Mouse (Mus musculus) naive thymus-derived CD4-positive, alpha-beta T cell, adult 2 months (primary cell): Measurements from ENCODE around the gene Nt5m.
A peak's percentile ranks its signal among the peaks of the same experiment; 100 is the strongest.

Experiments used
- DNase-seq: peaks from one replicate; pipeline ENCODE4 v3.0.0-alpha.2; 2011; ENCODE audit warnings: low read depth

Gene Nt5m

DNA sequence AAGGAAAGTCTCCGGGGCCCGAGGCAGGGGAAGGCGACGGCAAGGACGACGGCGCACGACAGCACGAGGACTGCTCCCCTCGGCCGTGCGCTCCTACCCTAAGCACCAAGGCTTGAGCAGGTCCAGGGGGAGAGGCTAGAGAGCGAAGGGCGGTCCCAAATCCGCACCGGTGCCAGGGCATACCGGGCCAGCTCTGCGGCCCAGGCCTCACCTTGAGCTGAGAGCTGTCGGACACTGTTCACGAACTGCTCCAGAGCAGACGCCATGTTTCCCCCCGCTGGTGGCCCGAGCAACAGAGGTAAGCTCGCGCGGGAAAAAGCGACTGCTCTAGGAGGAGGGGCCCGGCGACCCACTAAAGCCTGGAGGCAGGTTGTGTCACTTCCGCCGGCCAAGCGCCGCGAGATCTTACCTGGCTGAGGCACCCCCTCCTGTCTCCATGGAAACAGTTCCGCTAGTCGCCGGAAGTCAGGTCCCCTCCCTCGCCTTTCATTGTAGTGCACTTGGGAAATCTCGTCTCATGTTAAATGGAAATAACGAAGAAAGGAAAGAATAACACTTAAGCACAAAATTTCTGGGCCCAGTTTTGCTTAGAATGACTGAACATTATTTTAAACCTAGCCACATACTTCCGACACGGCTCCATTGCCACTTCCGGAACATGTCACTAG lies 346 bp downstream of the Nt5m start, which contains the start of gene Cops3:
TSS of gene Cops3 (minus strand) at position 380 of the 668 bp plus-strand sequence.
- DNase-seq: peak; percentile 98

DNA sequence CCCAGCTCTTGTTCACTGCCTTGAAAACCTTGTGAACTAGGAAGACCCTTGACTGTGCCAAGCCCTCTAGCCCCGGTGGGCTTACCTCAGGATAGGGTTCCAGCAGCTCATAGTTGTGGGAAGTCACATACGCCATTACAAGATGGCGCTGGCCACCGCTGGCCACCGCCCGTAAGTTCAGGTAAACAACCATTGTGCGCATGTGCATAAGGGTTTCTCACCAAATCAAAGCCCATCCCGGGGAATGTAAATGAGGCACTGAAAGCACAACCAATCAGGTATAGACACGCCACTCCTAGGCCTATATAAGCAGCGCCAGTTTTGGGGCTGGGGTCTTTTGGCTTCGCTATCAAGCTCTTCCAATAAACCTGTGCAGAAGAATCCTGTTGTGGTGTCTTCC lies 7.1 kb downstream of the Nt5m start:
- DNase-seq: no peak

DNA sequence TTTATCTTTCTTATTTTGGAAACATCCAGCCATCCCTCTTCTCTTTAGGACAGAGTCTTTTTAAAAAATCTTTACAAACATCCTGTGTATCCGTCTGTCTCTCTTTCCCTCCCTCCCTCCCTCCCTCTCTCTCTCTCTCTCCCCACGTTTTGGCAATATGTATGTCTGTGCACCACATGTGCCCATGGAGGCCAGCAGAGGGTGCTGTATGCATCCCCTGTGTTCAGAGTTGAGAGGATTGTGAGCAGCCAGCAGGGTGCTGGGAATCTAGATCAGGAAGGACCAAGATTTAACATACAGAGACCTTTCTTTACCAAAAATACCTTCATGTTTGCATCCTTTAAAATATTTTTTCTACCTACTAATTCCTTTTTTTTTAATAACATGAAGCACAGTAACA lies 7.9 kb downstream of the Nt5m start:
- DNase-seq: peak; percentile 80

- DNase-seq: peak; percentile 60
Measured at GRCm38 (mm10) chr11:59847891-59848884, 8.9 kb downstream of the Nt5m start.

GRCm38 (mm10) chr11:59852865-59853264 lies 13.6 kb downstream of the Nt5m start:
- DNase-seq: no peak

DNA sequence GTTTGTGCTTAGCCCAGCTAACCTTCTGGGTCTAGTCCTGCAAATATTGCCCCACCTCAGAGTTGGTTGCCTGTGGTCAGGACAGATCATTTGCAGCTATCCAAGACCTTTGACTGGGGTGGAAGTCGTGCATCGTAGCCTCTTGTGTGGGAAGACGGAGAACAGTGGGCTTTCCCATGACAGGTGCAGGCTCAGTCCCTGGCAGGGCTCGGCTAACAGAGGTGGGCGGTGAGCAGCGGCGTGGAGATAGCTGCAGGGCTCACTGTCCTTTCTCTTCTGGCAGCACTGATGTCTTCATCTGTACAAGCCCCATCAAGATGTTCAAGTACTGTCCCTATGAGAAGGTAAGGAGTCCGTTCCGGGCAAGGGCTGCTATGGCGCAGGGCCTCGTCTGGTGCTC lies 21.2 kb downstream of the Nt5m start:
- DNase-seq: no peak

GRCm38 (mm10) chr11:59864316-59864715 lies 25.1 kb downstream of the Nt5m start:
- no peak for DNase-seq

DNA sequence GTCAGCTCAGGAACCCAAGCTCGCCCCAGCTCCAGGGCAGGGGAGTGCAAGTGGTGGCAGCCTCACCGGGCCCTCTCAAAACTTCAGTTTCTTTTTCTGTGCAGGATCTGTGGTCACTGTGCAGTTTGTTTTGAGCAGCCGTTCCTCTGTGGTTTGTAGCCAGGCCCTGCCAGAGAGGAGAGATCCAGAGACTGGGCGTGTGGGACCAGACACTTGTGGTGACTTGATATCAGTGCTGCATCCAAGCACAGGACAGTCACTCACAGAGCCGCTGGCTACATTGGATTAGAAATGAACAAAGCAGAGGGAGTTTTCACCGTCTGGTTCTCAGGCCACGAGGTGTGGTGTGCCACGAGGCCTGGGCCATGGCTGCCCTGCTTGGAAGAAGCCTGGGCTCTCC lies 32.9 kb downstream of the Nt5m start:
- no peak for DNase-seq

DNA sequence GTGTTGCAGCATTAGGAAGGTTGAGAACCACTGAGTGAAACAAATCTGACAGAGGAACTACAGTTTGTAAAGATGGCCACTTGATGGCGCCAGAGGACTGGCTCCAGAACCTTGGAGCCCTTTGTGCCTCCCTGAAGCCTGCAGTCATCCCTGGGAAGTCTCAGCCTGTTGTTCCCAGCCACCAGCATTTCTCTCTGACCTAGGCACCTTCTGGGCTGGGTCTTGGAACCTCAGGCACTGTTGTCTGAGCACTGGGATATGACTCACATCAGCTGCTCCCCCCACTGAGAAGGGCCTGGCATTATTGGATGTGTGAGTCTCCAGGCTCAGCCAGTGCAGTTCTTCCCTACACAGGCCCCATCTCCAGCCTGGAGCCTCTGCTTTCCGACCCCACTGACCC lies 40.8 kb downstream of the Nt5m start:
- peak; percentile 76 for DNase-seq

GRCm38 (mm10) chr11:59885217-59885986 lies 46.2 kb downstream of the Nt5m start:
- DNase-seq: peak; percentile 33

- DNase-seq: no peak
Measured at GRCm38 (mm10) chr11:59886952-59887351, 47.7 kb downstream of the Nt5m start.

GRCm38 (mm10) chr11:59888151-59888550 lies 48.9 kb downstream of the Nt5m start:
- DNase-seq: no peak

DNA sequence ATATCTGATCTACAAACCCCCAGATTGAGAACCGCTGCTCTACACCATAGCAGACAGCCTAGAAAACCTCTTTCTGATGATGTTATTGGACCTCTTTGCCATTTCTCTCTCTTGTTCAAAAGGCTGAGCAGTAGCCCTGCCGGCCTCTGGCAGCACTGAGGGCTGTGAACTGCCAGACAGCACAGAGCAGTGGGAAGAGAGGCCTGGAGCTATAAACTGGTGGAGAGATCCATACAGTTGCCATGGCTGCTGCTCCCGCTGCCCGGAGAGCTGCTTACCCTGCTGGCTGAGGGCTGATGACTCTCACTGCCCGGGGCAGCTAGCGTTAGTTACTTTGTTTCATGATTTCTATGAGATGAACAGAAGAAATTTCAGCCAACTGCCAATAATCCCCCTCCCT lies 52.6 kb downstream of the Nt5m start:
- no peak for DNase-seq

DNA sequence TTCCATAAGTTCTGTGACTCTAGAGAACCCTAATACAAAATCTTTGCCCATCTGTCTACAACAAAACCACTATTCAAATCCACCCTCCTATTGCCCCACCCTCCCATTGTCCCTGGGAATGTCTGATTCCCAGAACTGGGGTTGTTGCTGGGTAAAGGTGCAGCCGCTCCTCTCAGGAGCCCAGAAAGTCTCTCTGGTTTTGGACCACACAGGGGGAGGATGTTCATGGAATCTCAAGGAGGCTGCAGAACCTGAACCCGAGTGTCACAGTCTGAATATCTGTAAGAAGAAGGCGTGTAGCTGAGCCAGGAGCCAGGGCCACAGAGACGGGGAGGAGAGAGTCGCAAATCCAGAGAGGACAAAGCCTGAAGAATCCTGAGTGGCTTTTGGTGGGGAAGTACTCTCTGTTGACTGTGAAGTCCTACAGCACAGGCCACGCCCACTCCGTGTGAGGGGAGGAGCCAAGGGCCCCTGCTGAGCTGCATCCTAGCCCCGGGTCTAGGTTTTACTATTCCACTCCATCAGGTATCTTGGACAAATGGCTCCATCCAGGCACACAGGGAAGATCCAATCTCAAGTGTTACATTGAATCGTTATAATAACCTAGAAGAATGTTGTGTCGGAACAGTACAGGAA lies 54.0 kb downstream of the Nt5m start:
- no peak for DNase-seq

GRCm38 (mm10) chr11:59894916-59895315 lies 55.7 kb downstream of the Nt5m start:
- DNase-seq: no peak

- no peak for DNase-seq
Measured at GRCm38 (mm10) chr11:59895316-59895715, 56.1 kb downstream of the Nt5m start.

- DNase-seq: no peak
Measured at GRCm38 (mm10) chr11:59897981-59898599, 58.8 kb downstream of the Nt5m start.

DNA sequence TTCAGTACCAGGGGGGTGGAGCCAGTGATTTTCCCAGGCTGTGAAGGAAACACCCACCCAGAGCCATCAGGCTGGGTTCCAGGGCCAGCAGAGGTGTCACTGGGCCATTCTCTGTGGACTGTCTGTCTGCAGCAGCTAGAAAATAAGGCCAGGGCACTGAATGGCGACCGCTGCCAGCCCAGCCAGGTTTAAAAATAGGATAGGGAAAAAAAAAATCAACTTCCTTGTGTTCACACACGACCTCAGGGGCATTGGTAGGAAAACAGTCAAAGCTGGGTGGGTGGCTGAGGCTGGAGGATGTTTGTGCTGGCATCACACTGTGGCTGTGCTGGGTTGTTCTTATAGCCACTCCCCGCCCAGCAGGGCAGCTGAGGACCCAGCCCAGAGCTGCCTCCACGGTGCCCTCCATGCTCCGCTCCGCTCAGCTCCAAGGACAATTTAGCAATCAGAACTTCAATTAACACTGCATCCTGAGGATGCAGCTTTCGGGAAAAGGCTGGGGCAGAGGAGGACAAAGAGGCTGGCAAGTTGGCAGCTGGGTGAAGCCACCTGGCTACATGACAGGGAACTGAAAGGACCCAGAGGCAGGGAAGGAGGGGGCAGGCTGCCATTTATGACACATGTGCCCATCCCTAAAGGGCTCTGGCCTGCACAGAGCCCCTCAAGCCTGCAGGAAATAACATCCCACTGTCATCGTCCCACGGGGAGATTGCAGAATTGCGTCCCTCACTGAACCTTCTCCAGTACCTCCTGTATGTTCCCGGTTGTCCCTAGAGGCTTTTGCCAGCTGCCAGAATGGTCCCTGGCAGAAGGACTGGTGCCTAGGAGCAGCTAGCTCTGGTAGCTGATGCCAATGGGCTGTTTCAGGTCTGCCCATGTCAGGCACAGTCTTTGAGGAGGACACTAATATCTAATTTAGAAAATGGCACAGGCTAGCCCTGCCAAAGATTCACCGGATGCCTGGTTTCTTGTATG lies 60.8 kb downstream of the Nt5m start:
- no peak for DNase-seq

DNA sequence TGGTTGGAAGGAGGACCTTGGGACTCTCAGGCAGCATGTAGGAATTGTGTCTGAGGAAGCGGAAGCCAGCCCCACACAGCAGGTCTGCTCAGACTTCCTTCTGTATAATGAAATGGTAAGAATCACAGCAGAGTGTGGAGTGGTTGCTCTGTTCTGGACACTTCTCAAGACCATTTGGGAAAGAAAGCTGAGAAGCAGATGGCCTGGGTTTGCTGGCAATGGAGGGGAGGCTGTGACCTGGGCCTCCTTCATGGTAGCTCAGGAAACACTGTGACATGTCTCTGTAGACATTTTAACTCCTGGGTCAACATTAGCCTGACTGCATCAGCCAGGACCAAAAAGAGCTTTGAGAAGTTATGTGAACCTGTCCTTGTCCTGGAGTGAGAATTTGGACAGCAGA lies 61.7 kb downstream of the Nt5m start:
- DNase-seq: no peak

- DNase-seq: no peak
Measured at GRCm38 (mm10) chr11:59902045-59902726, 62.9 kb downstream of the Nt5m start.
